Mouse (Mus musculus): ENCODE results near the gene Zbed4. TPM values are rescaled to one million over a fixed set of nuclear protein-coding genes. Genes with fewer than 3 reads are reported as not detected.
"Not testable (repeated sequence)": the region's sequence is repeated elsewhere in the genome, so short reads cannot be mapped to it uniquely, and the experiment has no call there.

Gene Zbed4
- total RNA-seq (2014; rRNA removed) (21.8 and 28.7 TPM in 2 replicates), polyA plus RNA-seq (2015; fragmentation: Nextera tagmentation; extraction: Ambion mirVana) (4.0 and 6.1 TPM in 2 replicates)

GRCm38 (mm10) chr15:88751564-88752402 is at the start of gene Zbed4:
Gene Zbed4, plus strand, starts transcription at chr15:88751660.
- ATAC-seq (peak; percentile 38), DNase-seq (peak; percentile 65)
- Histone ChIP-seq H3K36me3 (ENCODE audit: insufficient read depth) (0 out of 2 replicates have a peak, but pooled peaks cover under 1% of the 10 kb centered on the region), H3K27ac (ENCODE audit: low read depth, low read length) (peak within 1 kb of the TSS; percentile 80), H3K4me2 (ENCODE audit: low read depth) (peak within 1 kb of the TSS; percentile 80), H3K4me1 (ENCODE audit: insufficient read depth) (peaks cover 16% of the 10 kb centered on the region), H3K9ac (peak within 1 kb of the TSS; percentile 71), H3K4me3 (ENCODE audit: low read depth, low read length) (peak within 1 kb of the TSS; percentile 88), H3K9me3 (ENCODE audit: low read length) (no peaks in the 10 kb centered on the region), H3K27me3 (ENCODE audit: insufficient read depth, low read length) (no peaks in the 10 kb centered on the region)
- WGBS = 3% methylated on average over 72 of the region's 119 CpGs
- TF ChIP-seq CTCF (IDR thresholded peaks at IDR 0.05; ENCODE audit: low read depth) = no peak

DNA sequence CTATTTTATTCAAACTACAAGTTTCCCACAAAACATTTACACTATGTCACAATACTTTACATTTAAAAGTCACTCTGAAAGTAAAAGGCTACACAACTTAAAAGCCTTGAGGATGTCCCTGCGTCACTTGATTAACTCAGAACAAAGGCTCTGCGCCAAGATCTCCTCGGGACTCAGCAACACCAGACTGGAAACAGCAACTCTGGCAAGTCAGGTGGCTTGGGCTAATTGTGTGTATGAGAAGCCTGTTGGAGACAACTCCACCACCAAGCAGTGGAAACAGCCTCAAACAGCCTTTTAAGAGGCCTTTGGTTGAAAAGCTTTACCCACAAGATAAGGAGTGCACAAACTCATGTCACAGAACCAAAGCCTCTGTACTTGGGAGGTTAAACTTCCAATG is 49.0 kb upstream of the Zbed4 start:
- no peak for DNase-seq
- no peak for ATAC-seq
- Histone ChIP-seq H3K27me3 (ENCODE audit: insufficient read depth, low read length) (no peaks in the 10 kb centered on the region), H3K4me3 (ENCODE audit: low read depth, low read length) (no peak overlapping the region), H3K4me2 (ENCODE audit: low read depth) (no peak overlapping the region), H3K27ac (ENCODE audit: low read depth, low read length) (no peak overlapping the region), H3K9me3 (ENCODE audit: low read length) (no peaks in the 10 kb centered on the region), H3K36me3 (ENCODE audit: insufficient read depth) (peaks cover 60% of the 10 kb centered on the region), H3K9ac (no peak overlapping the region), H3K4me1 (ENCODE audit: insufficient read depth) (no peaks in the 10 kb centered on the region)
- WGBS = 36% methylated on average over 3 of the region's 3 CpGs
- TF ChIP-seq CTCF (IDR thresholded peaks at IDR 0.05; ENCODE audit: low read depth) = no peak

DNA sequence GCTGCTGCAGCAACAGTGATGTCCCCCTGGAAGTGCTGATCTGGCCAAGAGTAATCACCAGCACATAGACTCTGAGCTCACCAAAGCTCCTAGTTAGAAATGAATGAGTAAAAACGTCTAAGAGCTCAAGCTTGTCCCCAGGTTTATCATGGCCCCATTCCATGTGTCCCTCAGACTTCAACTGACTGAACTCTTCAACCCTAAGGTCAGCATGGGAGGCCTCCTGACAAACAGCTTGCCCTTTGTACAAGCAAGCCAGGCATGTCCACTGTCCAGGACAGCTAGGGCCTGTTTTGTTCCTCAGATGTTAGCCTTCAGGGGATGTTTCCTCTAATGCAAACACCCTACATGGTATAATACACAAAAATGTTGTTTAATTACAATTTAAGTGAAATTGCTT is 47.2 kb upstream of the Zbed4 start:
- Histone ChIP-seq H3K4me3 (ENCODE audit: low read depth, low read length) (no peak overlapping the region), H3K4me2 (ENCODE audit: low read depth) (no peak overlapping the region), H3K9ac (no peak overlapping the region), H3K27ac (ENCODE audit: low read depth, low read length) (no peak overlapping the region), H3K4me1 (ENCODE audit: insufficient read depth) (no peaks in the 10 kb centered on the region), H3K9me3 (ENCODE audit: low read length) (no peaks in the 10 kb centered on the region), H3K27me3 (ENCODE audit: insufficient read depth, low read length) (no peaks in the 10 kb centered on the region), H3K36me3 (ENCODE audit: insufficient read depth) (peaks cover 69% of the 10 kb centered on the region)
- ATAC-seq (no peak), DNase-seq (no peak)
- TF ChIP-seq CTCF (IDR thresholded peaks at IDR 0.05; ENCODE audit: low read depth) = no peak
- WGBS = 76% methylated on average over 1 of the region's 1 CpGs

GRCm38 (mm10) chr15:88706320-88706719 is 45.1 kb upstream of the Zbed4 start:
- ATAC-seq = no peak
- Histone ChIP-seq H3K4me3 (ENCODE audit: low read depth, low read length) (no peak overlapping the region), H3K36me3 (ENCODE audit: insufficient read depth) (peaks cover 81% of the 10 kb centered on the region), H3K4me2 (ENCODE audit: low read depth) (no peak overlapping the region), H3K9me3 (ENCODE audit: low read length) (no peaks in the 10 kb centered on the region), H3K27me3 (ENCODE audit: insufficient read depth, low read length) (no peaks in the 10 kb centered on the region), H3K4me1 (ENCODE audit: insufficient read depth) (no peaks in the 10 kb centered on the region), H3K9ac (no peak overlapping the region), H3K27ac (ENCODE audit: low read depth, low read length) (no peak overlapping the region)
- no peak for TF ChIP-seq CTCF (IDR thresholded peaks at IDR 0.05; ENCODE audit: low read depth)
- DNase-seq = no peak
- WGBS = 88% methylated on average over 6 of the region's 6 CpGs

DNA sequence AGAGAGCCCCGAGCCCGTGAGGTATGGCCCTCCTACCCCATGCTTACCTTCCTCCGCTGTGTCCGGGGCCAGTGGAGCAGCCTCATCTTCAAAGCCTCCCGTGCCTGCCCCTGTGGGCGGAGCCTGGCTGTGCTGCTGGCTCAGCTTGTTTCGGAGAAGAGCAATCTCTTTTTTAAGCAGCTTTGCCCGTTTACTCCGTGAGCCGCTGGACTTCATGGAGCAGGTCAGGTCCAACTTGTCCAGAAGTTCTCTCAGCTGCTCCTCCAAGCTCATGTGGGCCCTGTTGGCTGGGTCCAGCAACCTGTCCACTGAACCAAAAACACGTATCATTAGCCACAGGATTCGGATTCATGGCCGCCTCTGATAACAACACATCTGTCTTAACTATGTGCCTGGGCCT is 44.5 kb upstream of the Zbed4 start:
- H3K9me3 ChIP-seq (ENCODE audit: low read length); H3K9ac ChIP-seq; ATAC-seq; DNase-seq; H3K4me2 ChIP-seq (ENCODE audit: low read depth); H3K4me1 ChIP-seq (ENCODE audit: insufficient read depth); H3K27me3 ChIP-seq (ENCODE audit: insufficient read depth, low read length); H3K4me3 ChIP-seq (ENCODE audit: low read depth, low read length); H3K27ac ChIP-seq (ENCODE audit: low read depth, low read length): not testable (repeated sequence)
- 74% methylated on average over 13 of the region's 13 CpGs for WGBS
- peaks cover 87% of the 10 kb centered on the region for H3K36me3 ChIP-seq (ENCODE audit: insufficient read depth)

- no peak overlapping the region for H3K27ac ChIP-seq (ENCODE audit: low read depth, low read length)
- DNase-seq (no peak), ATAC-seq (no peak)
- no peak overlapping the region for H3K9ac ChIP-seq
- TF ChIP-seq CTCF (IDR thresholded peaks at IDR 0.05; ENCODE audit: low read depth) = no peak
- no peak overlapping the region for H3K4me3 ChIP-seq (ENCODE audit: low read depth, low read length)
- no peaks in the 10 kb centered on the region for H3K9me3 ChIP-seq (ENCODE audit: low read length)
- 95% methylated on average over 5 of the region's 5 CpGs for WGBS
- H3K4me2 ChIP-seq (ENCODE audit: low read depth) = no peak overlapping the region
- H3K36me3 ChIP-seq (ENCODE audit: insufficient read depth) = peaks cover 95% of the 10 kb centered on the region
- no peaks in the 10 kb centered on the region for H3K27me3 ChIP-seq (ENCODE audit: insufficient read depth, low read length)
- no peaks in the 10 kb centered on the region for H3K4me1 ChIP-seq (ENCODE audit: insufficient read depth)
Observed at GRCm38 (mm10) chr15:88708204-88708603, 43.3 kb upstream of the Zbed4 start.

GRCm38 (mm10) chr15:88708657-88709511 is 42.6 kb upstream of the Zbed4 start:
- Histone ChIP-seq H3K4me3 (ENCODE audit: low read depth, low read length) (no peak overlapping the region), H3K27me3 (ENCODE audit: insufficient read depth, low read length) (no peaks in the 10 kb centered on the region), H3K4me2 (ENCODE audit: low read depth) (no peak overlapping the region), H3K4me1 (ENCODE audit: insufficient read depth) (no peaks in the 10 kb centered on the region), H3K9me3 (ENCODE audit: low read length) (no peaks in the 10 kb centered on the region), H3K9ac (no peak overlapping the region), H3K27ac (ENCODE audit: low read depth, low read length) (no peak overlapping the region), H3K36me3 (ENCODE audit: insufficient read depth) (peaks cover 95% of the 10 kb centered on the region)
- 78% methylated on average over 13 of the region's 13 CpGs for WGBS
- ATAC-seq (no peak), DNase-seq (no peak)
- TF ChIP-seq CTCF (IDR thresholded peaks at IDR 0.05; ENCODE audit: low read depth) = no peak
